Mouse (Mus musculus) limb, embryonic 13.5 days (tissue): ENCODE data around the gene Btbd3. TPM values are rescaled to one million over a fixed set of nuclear protein-coding genes. Genes with fewer than 3 reads are reported as not detected.
"Not testable (repeated sequence)": the region's sequence is repeated elsewhere in the genome, so short reads cannot be mapped to it uniquely, and the experiment has no call there.

Experiments
- ATAC-seq: fragments of 200-750 bp; cut with Nextera tagmentation; 2 replicates; pipeline ENCODE4 v1.8.0; 2017; ENCODE audit warnings: low read depth, moderate number of reproducible peaks, moderate TSS enrichment; ENCODE audit not compliant: low FRiP score
- H3K27ac ChIP-seq: fragments of 300-500 bp; sonication (generic); 2 replicates; pipeline ENCODE4 v1.5.1; 2015; ENCODE audit warnings: inconsistent platforms, mild to moderate bottlenecking, moderate library complexity
- H3K27me3 ChIP-seq: fragments of 300-500 bp; sonication (generic); 2 replicates; pipeline ENCODE4 v1.6.1; 2015; ENCODE audit warnings: mild to moderate bottlenecking, inconsistent platforms
- H3K36me3 ChIP-seq: fragments of 300-500 bp; sonication (generic); 2 replicates; pipeline ENCODE4 v1.6.1; 2015; ENCODE audit warnings: inconsistent platforms, mild to moderate bottlenecking, moderate library complexity
- H3K4me1 ChIP-seq: fragments of 300-500 bp; sonication (generic); 2 replicates; pipeline ENCODE4 v1.6.1; 2015; ENCODE audit warnings: inconsistent platforms
- H3K4me2 ChIP-seq: fragments of 300-500 bp; sonication (generic); replicated peaks from 2 replicates; pipeline ENCODE4 v1.6.1; 2015; ENCODE audit warnings: inconsistent platforms, mild to moderate bottlenecking, moderate library complexity
- H3K4me3 ChIP-seq: fragments of 300-500 bp; sonication (generic); 2 replicates; pipeline ENCODE4 v1.5.1; 2015; ENCODE audit warnings: moderate library complexity, mild to moderate bottlenecking, inconsistent platforms
- H3K9ac ChIP-seq: fragments of 300-500 bp; sonication (generic); 2 replicates; pipeline ENCODE4 v1.6.1; 2015; ENCODE audit warnings: mild to moderate bottlenecking, inconsistent platforms
- H3K9me3 ChIP-seq: fragments of 300-500 bp; sonication (generic); 2 replicates; pipeline ENCODE4 v1.6.1; 2016; ENCODE audit warnings: inconsistent platforms
- WGBS: fragments of 180-500 bp; shearing (Covaris S2); methylation state at CpG from one replicate; pipeline ENCODE4 v1.1.7; 2015; 5-methylcytosine and 5-hydroxymethylcytosine counted together
- polyA plus RNA-seq: library from polyadenylated mRNA; unstranded; fragments of >200 nt; fragmentation: Nextera tagmentation; extraction: Ambion mirVana; gene quantifications from 2 replicates; pipeline ENCODE4 v1.2.1, GENCODE M21; 2015

Gene Btbd3
- polyA plus RNA-seq, 1 experiment from 2014 or later: 23.5 TPM

DNA sequence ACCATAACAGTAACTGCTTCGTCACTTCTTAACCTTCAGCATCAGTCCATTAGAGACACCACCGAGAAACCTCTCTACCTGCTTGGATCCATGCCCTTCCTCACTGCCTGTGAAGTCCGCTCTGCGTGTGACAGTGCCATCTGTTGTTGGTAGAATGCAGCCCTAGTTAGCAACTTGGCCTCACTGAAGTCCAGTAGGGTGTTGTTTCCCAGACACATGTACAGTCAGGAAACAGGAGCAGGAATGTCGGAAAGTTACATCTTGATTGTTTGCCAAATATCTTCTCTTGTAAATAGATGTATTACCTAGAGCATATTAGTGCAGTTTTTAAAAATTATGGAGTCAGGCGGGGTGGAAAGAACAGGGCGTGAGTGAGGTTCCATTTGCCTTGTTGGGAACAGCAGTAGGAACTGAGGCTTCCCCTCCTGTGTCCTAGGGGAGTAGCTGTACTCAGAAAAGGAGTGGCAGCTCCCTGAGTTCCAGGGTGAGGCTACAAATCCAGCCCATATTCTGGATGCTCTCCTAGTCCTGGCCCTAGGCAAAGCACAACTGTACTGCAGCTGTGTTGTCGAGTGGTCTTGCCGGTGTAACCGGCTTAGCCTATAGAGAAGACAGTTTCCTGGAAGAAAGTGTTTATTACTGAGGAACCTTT, 25.3 kb downstream of the Btbd3 start:
- Histone ChIP-seq H3K4me1 (peaks cover 47% of the 10 kb centered on the region), H3K9ac (no peak overlapping the region), H3K4me3 (no peak overlapping the region), H3K4me2 (peak overlapping the region; percentile 36), H3K36me3 (peaks cover 43% of the 10 kb centered on the region), H3K9me3 (no peaks in the 10 kb centered on the region), H3K27me3 (no peaks in the 10 kb centered on the region), H3K27ac (no peak overlapping the region)
- no peak for ATAC-seq
- WGBS: 83% methylated on average over 10 of the region's 10 CpGs

DNA sequence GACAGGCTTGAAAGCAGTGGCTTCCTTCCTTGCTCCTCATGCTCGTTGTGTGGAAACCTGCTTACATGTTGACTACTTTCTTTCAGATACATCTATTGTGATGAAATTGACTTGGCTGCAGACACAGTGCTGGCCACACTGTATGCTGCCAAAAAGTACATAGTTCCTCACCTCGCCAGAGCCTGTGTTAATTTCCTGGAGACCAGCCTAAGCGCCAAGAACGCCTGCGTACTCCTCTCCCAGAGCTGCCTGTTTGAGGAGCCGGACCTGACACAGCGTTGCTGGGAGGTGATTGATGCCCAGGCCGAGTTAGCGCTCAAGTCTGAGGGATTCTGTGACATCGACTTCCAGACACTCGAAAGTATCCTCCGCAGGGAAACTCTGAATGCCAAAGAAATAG, 27.0 kb downstream of the Btbd3 start:
- peaks cover 30% of the 10 kb centered on the region for H3K4me1 ChIP-seq
- H3K27ac ChIP-seq: no peak overlapping the region
- H3K27me3 ChIP-seq: no peaks in the 10 kb centered on the region
- no peak overlapping the region for H3K9ac ChIP-seq
- no peaks in the 10 kb centered on the region for H3K9me3 ChIP-seq
- H3K4me3 ChIP-seq: no peak overlapping the region
- H3K4me2 ChIP-seq: no peak overlapping the region
- no peak for ATAC-seq
- peaks cover 49% of the 10 kb centered on the region for H3K36me3 ChIP-seq
- WGBS: 92% methylated on average over 12 of the region's 12 CpGs

DNA sequence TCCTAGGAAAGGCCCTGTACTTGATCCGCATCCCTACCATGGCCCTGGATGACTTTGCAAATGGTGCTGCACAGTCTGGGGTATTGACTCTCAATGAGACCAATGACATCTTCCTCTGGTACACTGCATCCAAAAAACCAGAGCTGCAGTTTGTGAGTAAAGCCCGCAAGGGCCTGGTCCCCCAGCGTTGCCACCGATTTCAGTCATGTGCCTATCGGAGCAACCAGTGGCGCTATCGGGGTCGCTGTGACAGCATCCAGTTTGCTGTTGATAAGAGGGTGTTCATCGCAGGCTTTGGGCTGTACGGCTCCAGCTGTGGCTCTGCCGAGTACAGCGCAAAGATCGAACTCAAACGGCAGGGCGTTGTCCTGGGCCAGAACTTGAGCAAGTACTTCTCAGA, 27.5 kb downstream of the Btbd3 start:
- no peaks in the 10 kb centered on the region for H3K9me3 ChIP-seq
- no peaks in the 10 kb centered on the region for H3K27me3 ChIP-seq
- H3K4me1 ChIP-seq: peaks cover 25% of the 10 kb centered on the region
- H3K27ac ChIP-seq: no peak overlapping the region
- peaks cover 54% of the 10 kb centered on the region for H3K36me3 ChIP-seq
- no peak overlapping the region for H3K9ac ChIP-seq
- no peak overlapping the region for H3K4me3 ChIP-seq
- no peak for ATAC-seq
- 97% methylated on average over 15 of the region's 15 CpGs for WGBS
- H3K4me2 ChIP-seq: no peak overlapping the region

DNA sequence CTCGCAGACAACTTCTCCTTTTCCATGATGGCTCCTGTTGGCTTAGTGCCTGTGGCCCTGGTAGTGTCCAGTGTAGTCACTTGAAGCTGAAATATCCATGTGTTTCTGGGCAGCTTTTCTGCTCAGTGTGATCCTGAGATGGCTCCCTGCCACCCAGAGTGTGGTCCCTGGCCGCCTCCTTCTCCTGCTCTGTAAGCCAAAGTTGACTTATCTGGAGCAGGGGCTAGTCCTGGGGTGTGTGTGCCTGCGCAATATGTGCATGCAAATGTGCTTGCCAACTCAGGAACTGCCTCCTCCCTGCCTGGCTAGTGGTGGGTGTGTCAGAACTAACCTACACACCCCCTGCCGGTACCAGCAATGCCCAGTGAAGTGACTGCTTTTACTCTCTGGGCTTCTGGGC, 29.4 kb downstream of the Btbd3 start:
- 93% methylated on average over 4 of the region's 4 CpGs for WGBS
- peaks cover 54% of the 10 kb centered on the region for H3K36me3 ChIP-seq
- ATAC-seq: no peak

DNA sequence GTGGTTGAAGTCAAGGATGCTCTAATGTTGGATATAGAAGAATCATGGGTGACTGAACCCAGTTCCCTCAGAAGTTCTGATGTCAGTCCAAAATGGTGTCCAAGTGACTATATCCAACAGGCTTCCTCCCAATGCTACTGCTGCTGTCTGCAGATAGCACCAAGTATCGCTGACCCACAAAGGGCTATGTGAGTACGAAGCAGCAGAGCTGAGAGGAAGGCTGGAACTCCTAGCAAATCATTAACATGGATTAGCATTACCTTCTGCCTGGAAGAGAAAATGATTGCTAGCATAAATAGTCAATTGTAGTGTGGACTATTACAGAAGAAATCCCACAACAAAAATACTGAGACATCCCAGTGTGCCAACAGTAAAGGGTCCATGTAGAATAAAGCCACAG, 33.8 kb downstream of the Btbd3 start:
- Histone ChIP-seq H3K9ac (no peak overlapping the region), H3K4me1 (no peaks in the 10 kb centered on the region), H3K27ac (no peak overlapping the region), H3K4me2 (no peak overlapping the region), H3K36me3 (peaks cover 25% of the 10 kb centered on the region), H3K4me3 (no peak overlapping the region), H3K27me3 (no peaks in the 10 kb centered on the region), H3K9me3 (no peaks in the 10 kb centered on the region)
- WGBS: 89% methylated on average over 2 of the region's 2 CpGs
- no peak for ATAC-seq

More for the DNA sequence above, 29.4 kb downstream of the Btbd3 start:
- Histone ChIP-seq H3K9me3 (no peaks in the 10 kb centered on the region), H3K4me1 (peaks cover 7% of the 10 kb centered on the region; the same call in 1 of the 2 replicates), H3K4me3 (no peak overlapping the region), H3K9ac (no peak overlapping the region), H3K4me2 (no peak overlapping the region), H3K27ac (no peak overlapping the region), H3K27me3 (no peaks in the 10 kb centered on the region)

DNA sequence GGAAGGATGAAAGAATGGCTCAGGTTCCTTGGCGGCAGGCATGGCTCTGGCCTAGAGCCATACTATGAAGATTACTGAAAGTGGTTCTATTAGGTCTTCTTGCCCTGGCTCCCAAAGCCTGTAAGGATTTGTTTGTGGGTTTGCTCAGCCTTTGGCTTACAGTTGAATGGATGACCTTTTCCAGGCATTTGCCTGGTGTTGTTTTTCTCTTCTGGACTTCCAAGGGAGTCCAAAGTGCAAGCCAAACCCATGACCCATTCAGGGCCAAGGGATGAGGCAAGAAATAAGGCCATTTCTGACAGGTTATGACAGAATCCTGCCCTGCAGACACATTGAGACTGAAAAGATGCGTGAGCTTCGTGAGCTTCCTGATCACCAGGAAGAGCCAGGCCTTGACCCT, 37.9 kb downstream of the Btbd3 start:
- H3K27me3 ChIP-seq: no peaks in the 10 kb centered on the region
- H3K36me3 ChIP-seq: no peaks in the 10 kb centered on the region
- 80% methylated on average over 3 of the region's 3 CpGs for WGBS
- no peak overlapping the region for H3K9ac ChIP-seq
- H3K4me2 ChIP-seq: no peak overlapping the region
- no peak overlapping the region for H3K4me3 ChIP-seq
- H3K27ac ChIP-seq: no peak overlapping the region
- H3K4me1 ChIP-seq: no peaks in the 10 kb centered on the region
- no peaks in the 10 kb centered on the region for H3K9me3 ChIP-seq
- no peak for ATAC-seq

DNA sequence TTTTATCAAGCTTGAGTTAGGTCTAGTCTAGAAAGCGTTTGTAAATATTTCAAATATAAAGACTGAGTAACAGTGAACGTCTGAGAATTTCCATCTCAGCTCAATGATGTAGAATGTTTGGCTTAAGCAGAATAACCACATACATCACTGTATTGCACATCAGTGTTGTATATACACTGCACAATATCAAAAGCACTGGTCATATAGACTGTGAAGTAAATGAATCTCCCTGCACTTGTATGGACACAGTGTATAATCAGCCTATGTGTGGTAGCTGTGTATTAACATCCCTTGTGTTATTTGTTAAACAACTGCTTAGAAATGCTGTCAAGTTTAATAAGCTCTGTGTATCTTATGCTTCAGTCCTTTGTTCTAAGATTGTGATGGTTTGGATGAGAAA, 49.9 kb downstream of the Btbd3 start:
- no peaks in the 10 kb centered on the region for H3K27me3 ChIP-seq
- H3K9ac ChIP-seq: no peak overlapping the region
- no peaks in the 10 kb centered on the region for H3K9me3 ChIP-seq
- no peak overlapping the region for H3K27ac ChIP-seq
- no peak overlapping the region for H3K4me3 ChIP-seq
- 86% methylated on average over 2 of the region's 2 CpGs for WGBS
- H3K4me1 ChIP-seq: no peaks in the 10 kb centered on the region
- H3K4me2 ChIP-seq: no peak overlapping the region
- H3K36me3 ChIP-seq: no peaks in the 10 kb centered on the region
- ATAC-seq: no peak

DNA sequence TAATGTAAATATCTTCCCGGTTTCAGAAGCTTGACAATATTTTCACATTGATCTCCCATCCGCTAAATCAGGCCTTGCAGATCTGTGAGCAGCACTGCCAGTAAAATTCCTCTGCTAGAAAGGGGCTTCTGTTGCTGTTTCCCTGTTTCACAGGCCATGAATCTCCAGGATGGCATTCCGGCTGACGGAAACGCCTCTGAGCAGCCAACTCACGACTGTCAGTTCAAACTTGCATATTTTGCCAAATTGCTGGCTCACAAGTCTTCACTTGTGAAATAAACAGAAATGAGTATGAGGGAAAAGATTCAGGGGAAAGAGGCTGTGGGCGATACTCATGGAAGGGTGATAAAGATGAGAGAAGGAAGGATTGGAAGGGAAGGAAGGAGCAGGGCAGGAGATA, 59.3 kb downstream of the Btbd3 start:
- Histone ChIP-seq H3K9me3 (no peaks in the 10 kb centered on the region), H3K4me2 (no peak overlapping the region), H3K27me3 (no peaks in the 10 kb centered on the region), H3K36me3 (no peaks in the 10 kb centered on the region), H3K4me3 (no peak overlapping the region), H3K4me1 (no peaks in the 10 kb centered on the region), H3K27ac (no peak overlapping the region), H3K9ac (no peak overlapping the region)
- no peak for ATAC-seq
- WGBS: 64% methylated on average over 7 of the region's 7 CpGs

DNA sequence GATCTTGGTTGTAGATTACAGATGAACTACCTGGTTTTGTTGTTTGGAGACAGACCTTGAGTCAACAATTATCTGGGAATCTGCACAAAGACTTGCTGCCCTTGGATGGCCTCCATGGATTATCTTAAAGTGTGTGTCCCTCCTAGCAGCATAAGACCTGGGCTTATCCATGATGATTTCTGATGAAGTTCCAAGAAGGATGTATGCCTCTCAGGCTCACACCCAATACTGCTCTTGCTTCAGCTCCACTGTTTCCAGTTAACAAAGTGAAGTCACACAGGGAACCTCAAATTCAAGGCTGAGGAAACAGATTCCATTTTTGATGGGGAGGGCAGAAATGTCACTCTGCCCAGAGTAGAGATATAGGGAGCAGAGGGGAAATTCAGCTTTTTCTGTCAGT, 64.0 kb downstream of the Btbd3 start:
- no peak for ATAC-seq
- no peak overlapping the region for H3K4me3 ChIP-seq
- H3K4me2 ChIP-seq: no peak overlapping the region
- H3K9me3 ChIP-seq: no peaks in the 10 kb centered on the region
- H3K4me1 ChIP-seq: no peaks in the 10 kb centered on the region
- no peaks in the 10 kb centered on the region for H3K36me3 ChIP-seq
- H3K9ac ChIP-seq: no peak overlapping the region
- no peaks in the 10 kb centered on the region for H3K27me3 ChIP-seq
- no peak overlapping the region for H3K27ac ChIP-seq

DNA sequence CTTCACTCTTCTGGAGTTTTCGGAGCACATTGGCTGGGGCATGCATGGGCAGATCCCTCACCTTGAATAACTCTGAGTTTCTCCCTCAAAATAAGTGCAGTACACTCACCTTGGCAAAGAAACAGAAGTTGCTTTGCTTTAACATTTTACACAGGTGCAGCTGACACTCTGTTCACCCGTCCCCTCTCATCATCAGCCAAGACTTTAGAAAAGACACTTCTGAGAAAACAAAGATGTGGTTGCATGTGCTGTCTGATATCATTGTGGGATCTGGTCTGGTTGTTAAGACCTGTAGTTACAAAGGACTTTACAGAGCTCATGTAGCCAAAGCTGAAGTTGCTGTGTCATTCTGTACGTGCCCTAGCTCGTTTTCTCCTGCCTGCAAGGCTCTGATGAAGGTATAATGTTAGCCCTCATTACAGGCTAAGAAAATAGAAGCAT, 64.7 kb downstream of the Btbd3 start:
- H3K4me1 ChIP-seq: no peaks in the 10 kb centered on the region
- H3K4me2 ChIP-seq: no peak overlapping the region
- no peak for ATAC-seq
- no peak overlapping the region for H3K4me3 ChIP-seq
- H3K27ac ChIP-seq: no peak overlapping the region
- no peaks in the 10 kb centered on the region for H3K9me3 ChIP-seq
- H3K9ac ChIP-seq: no peak overlapping the region
- WGBS: 71% methylated on average over 4 of the region's 4 CpGs
- no peaks in the 10 kb centered on the region for H3K36me3 ChIP-seq
- no peaks in the 10 kb centered on the region for H3K27me3 ChIP-seq

DNA sequence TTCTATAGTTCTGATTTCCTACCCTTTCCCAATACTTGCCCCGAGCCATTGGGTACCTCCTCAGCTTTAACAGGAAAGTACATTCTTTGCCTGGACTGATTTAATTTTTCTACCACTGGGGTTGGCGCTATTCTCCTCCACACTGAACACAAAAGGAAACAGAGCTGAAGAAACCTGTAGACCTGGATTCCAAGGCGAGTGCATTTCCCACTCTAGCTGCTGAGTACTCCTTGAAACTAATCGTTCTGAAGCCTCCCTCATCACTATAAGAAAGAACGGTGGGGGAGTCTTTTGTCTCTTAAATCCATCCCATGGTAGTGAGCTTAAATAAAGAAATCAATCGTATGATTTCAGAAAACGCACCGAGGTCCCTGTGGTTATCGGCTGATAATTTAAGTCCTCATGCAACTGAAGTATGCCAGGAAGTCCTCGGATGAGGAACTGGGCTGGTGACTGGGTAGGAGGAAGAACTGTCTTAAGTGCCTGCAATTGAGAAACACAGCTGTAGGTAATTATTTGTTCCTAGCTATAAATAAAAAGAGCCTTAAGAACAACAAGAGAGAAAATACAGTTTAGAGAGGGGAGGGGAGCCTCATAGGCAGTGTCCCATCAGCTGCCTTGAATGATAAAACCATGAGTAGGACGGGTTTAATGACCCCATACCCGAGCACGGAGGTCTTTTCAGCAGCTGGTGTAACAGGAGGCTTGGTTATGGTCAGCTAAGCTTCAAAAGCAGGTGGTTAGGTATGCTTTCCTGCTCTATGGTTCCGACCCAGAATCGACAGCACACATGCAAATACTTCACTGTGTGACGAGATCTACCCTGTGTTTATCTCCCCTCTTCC, 66.1 kb downstream of the Btbd3 start:
- Histone ChIP-seq H3K9ac (no peak overlapping the region), H3K9me3 (no peaks in the 10 kb centered on the region), H3K4me3 (no peak overlapping the region), H3K27me3 (no peaks in the 10 kb centered on the region), H3K27ac (no peak overlapping the region), H3K36me3 (no peaks in the 10 kb centered on the region), H3K4me1 (no peaks in the 10 kb centered on the region), H3K4me2 (no peak overlapping the region)
- 69% methylated on average over 16 of the region's 16 CpGs for WGBS
- ATAC-seq: no peak

DNA sequence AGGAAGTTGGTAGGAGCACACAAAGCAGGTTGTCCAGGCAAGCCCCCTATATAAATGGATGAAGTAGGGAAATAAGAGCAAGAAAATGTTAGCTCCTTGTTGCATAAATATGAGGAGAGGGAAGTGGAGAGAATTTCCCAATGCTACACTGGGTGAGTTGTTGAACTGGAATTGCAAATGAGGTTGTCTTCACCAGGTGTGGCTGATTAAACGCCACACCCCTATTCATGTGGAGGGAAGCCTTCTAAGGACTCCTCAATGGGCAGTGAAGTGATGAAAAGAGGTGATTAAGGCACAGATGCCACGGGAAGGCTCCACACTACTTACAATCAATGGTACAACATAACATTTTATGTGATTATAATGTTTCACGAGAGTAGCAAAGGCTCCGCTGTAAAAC, 70.0 kb downstream of the Btbd3 start:
- H3K4me3 ChIP-seq: no peak overlapping the region
- no peaks in the 10 kb centered on the region for H3K27me3 ChIP-seq
- H3K36me3 ChIP-seq: no peaks in the 10 kb centered on the region
- H3K27ac ChIP-seq: no peak overlapping the region
- 37% methylated on average over 4 of the region's 4 CpGs for WGBS
- ATAC-seq: no peak
- no peak overlapping the region for H3K4me2 ChIP-seq
- no peaks in the 10 kb centered on the region for H3K4me1 ChIP-seq
- no peaks in the 10 kb centered on the region for H3K9me3 ChIP-seq
- H3K9ac ChIP-seq: no peak overlapping the region

DNA sequence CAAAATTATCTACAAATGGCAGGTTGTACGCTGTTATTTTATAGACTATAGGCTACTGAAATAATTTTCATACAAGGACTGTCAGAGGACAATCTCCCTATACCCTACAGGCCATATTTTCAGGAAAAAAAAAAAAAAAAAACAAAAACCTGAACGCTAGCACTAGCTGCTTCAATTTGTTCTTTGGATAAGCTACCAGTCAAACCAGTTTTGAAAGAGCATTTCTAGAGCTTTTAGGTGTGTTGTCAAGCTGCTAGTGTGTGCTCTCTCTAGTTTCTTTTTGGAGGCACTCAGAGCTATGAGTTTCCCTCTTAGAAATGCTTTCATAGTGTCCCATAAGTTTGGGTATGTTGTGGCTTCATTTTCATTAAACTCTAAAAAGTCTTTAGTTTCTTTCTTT, 77.8 kb downstream of the Btbd3 start:
- H3K4me2 ChIP-seq, ATAC-seq, H3K36me3 ChIP-seq, H3K27ac ChIP-seq, H3K27me3 ChIP-seq, H3K9ac ChIP-seq, H3K4me3 ChIP-seq, H3K4me1 ChIP-seq, H3K9me3 ChIP-seq: not testable (repeated sequence)
- 86% methylated on average over 2 of the region's 2 CpGs for WGBS
